Mouse (Mus musculus) forelimb bud, embryonic 11.5 days (tissue): ENCODE data around the gene Gm614.

Experiments used
- DNase-seq: peaks from one replicate; pipeline ENCODE4 v3.0.0-alpha.2; 2012; ENCODE audit warnings: low read depth, low spot score

The Gm614 gene

GRCm38 (mm10) chrX:101260441-101261325 is 3.1 kb downstream of the Gm614 start:
- DNase-seq, result peak; percentile 90

- DNase-seq, result no peak
These were observed 7.2 kb downstream of the Gm614 start for GRCm38 (mm10) chrX:101256603-101257002.

DNA sequence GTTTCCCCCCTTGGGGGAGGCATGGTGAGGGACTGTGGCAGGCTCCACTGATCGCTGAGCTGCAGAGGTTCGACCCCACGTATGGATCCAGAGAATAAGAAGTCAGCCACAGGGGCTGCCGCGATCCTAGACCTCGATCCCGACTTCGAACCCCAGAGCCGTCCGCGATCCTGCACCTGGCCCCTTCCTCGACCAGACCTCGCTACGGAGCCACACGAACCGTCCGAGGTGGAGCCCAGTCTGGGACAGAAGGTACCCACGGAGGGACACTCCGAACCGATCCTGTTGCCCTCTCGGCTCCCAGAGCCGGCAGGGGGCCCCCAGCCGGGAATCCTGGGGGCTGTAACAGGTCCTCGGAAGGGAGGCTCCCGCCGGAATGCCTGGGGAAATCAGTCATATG is 9.1 kb downstream of the Gm614 start:
- no peak for DNase-seq

DNA sequence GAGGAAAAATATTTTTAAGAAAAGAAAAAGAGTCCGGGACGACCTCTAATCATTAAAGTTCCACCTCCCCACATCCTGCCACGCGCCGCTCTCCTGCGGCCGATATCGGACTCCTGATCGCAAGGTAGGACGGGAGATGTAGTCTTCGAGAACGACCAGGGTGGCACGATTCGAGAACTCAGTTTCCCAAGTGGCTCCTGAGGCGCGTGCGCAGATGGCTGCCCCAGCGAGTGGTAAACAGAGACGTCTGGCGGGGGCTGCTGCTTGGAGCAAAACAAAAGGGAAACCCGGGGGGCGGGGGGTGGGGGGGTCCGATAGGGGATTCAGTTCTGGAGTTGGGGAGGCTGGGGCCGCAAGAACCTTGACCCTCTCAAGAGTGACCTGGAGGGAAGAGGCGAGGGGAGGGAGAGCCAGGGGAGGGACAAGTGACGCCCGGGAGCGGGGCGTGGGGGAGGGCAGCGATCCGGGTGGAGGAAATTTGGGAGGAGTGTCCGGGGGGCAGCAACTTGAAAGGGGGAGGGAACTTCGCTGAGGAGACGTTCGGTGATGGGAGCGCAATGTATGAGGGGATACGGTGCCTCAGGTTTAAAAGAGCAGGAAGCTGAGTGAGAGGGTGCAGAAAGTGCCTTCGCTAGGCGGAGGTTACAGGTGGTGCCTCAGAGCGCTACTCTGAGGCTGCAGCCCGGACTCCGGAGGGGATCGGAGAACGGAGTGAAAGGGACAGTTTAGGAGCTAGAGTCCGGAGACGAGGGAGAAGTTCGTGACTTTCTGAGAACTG is 9.7 kb downstream of the Gm614 start, which contains the start of gene Foxo4:
Foxo4 (plus strand) TSS at position 577 of the 778 bp plus-strand sequence.
- DNase-seq, result peak; percentile 89

DNA sequence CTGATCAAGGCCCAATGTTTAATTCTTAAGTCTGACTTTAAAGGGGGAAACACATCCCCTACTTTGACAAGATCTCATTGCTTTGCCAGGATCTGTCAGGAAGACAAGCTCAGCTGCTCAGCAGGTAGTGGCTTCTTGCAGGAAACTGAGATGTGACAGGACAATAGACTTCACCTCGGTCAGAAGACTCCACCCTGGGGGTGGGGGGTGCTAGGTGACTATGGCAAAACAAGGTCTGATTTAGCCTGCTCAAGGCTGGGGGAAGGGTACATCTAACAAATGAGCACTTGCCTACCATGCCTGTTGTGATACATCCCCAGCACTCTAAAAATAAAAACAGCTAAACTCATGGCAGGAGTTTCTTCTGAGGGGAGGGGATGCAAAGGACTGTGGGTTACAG is 18.8 kb downstream of the Gm614 start:
- no peak for DNase-seq

GRCm38 (mm10) chrX:101222796-101223162 is 41.0 kb downstream of the Gm614 start:
- DNase-seq, result no peak

DNA sequence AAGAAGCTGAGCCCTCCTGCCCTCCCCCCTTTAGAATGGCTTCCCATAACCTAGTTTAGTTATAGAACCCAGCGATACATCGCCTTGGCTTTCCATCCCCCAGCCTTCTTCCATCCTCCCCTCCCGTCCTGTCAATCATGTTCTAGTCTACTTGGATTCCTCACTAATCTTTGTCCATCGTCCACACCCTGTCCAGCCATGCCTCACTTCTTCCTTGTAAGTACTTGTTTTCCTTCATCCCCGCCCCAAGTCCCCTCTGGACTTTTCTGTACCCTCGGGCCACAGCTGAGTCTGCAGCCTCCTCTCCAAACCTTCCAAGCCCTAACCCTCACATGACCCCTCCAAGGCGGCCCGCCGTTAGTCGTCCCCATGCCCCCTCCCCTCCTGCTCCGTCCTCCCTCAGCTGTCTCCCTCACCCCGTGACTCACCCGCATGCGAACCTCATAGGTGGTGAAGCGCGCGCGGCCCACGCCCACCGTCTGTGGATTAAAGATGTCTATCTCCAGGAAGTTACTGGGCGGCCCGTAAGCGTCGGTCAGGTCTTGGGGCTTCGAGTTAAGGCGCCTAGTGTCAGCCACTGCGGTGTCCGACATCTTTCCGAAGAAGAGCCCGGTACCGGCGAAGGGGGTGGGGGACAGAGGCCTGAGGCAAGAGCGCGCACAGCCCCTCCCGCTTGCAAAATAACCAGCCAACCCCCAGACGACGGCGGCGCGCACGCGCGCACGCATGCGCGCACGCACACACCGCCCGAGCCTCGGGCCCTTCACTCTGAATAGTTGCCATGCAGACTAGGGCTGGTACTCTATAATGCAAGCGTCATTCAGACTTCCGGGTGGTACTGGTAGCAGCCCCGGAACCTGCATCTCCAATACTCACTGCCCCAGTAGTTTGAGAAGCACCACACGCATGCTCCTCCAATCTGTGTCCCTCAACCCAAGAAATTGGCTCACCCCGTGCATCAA is 41.7 kb downstream of the Gm614 start, which contains the start of gene Snx12:
Snx12 (minus strand) TSS at position 730 of the 962 bp plus-strand sequence.
- DNase-seq, result peak; percentile 93
